Mouse (Mus musculus): ENCODE measurements around the gene Elmod3.

Gene Elmod3

GRCm38 (mm10) chr6:72597956-72598753 lies at the start of gene Elmod3, which contains the start of gene Retsat:
Gene Elmod3 (minus strand): TSS chr6:72598413.
Gene Retsat (plus strand): TSS chr6:72598475.
- DNase-seq (ENCODE audit: low spot score in 2 of 2), result peak; percentile 72 to 86

DNA sequence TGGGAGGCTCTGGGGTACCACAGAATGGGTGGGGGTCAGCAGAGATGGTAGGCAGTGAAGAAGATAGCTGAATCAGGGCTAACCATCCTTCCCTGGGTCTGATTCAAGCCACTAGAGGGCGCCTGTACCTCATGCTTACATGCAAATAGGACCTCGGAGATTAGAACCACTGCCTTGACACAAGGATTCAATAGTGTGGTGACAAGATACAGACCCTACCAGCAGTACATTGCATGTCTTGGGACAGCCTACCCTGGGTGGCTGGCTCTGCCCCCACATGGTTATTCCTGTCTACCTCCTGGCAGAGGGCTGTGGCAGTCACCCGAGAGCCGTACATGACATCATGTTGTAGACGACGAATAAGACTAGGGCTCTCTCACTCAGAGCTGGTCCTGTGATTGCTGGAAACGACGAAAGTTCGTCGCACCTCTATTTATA lies 49.2 kb upstream of the Elmod3 start:
- DNase-seq (ENCODE audit: low spot score in 2 of 2), result peak; percentile 31 to 72

DNA sequence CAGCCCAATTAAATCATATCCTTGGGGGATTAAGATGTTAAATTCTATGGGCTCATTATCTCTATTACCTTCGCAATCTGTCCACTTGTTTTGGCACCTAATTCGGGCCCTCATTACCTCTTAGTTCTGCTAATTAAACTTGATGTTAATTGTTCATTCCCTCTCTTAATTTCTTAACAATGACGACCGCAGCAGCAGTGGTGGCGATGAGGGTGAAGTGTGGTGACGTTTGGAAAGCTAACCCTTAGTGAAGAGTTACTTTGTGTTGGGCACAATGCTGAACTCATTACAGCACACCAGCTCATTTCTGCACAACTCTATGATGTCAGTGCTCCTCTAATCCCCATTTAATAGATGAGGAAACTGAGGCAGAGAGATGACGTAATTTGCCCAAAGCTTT lies 47.2 kb upstream of the Elmod3 start:
- DNase-seq (ENCODE audit: low spot score in 2 of 2), result no peak

DNA sequence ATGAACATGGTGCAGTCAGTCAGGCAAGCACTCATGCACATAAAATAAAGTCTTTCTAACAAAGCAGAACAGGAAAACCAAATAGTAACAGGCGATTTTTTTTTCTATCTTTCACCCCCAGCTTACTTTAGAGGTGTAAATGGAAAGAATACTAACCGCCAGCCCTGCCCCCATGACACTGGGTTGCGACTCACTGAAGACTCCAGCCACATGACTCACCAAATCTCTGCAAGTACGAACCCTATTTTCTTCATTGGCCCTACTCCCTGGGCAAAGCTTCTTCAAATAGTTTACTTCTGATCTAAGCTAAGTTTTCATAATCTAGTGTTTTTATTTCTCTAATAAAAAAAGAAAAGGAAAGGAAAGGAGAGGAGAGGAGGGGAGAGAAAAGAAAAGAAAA lies 46.4 kb upstream of the Elmod3 start:
- no peak for DNase-seq (ENCODE audit: low spot score in 2 of 2)

GRCm38 (mm10) chr6:72641218-72641954 lies 43.2 kb upstream of the Elmod3 start:
- no peak for DNase-seq (ENCODE audit: low spot score in 2 of 2)

GRCm38 (mm10) chr6:72636940-72637339 lies 38.7 kb upstream of the Elmod3 start:
- DNase-seq (ENCODE audit: low spot score in 2 of 2), result no peak

DNA sequence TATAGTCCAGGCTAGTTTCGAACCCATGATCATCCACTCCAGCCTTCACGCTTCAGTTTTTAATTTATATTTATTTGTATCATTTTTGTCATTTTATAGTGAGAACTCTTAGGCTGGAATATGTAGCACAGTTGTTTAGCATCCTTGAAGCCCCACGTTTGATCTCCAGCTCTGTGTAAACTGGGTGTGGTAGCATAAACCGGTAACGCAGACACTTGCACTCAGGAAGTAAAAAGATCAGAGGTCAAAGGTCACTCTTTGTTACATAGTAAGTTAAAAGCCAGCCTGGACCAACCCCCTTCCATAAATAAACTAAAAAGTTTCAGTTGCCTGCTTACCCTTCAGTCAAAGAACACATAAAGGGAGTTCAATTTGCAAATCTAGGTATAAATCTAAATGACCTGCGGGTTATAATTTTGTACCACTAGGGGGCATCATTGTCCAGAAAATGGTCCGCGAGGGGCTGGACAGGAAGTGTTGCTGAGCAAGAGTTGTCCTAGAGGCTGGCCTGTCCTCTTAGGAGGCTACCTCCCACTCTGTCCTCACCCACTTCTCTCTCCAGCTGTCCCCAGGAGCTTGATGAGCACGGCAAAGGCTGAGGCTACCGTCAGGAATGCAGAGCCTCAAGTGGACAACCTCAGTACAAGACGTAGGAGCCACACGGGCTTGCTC lies 37.7 kb upstream of the Elmod3 start:
- peak; percentile 20 to 32 for DNase-seq (ENCODE audit: low spot score in 2 of 2)

DNA sequence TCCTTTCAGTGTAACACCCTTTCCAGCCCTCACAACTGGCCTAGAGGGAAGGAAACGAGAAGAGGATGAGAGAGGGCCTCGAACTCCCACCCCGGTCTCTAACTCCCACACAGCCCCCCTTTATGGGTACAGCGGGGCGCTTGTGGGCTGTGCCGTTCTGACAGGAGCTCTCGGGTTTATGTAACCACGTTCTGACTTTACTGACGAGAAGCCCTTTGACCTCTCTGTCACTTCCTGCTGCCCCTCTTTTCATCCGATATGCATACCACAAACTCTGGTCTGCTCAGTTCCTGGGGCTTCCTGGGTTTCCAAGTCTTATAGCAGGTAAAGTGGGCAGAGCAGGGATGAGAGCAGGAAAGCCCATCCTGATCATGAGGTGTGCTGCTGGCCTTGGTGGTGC lies 36.1 kb upstream of the Elmod3 start:
- no peak for DNase-seq (ENCODE audit: low spot score in 2 of 2)

DNA sequence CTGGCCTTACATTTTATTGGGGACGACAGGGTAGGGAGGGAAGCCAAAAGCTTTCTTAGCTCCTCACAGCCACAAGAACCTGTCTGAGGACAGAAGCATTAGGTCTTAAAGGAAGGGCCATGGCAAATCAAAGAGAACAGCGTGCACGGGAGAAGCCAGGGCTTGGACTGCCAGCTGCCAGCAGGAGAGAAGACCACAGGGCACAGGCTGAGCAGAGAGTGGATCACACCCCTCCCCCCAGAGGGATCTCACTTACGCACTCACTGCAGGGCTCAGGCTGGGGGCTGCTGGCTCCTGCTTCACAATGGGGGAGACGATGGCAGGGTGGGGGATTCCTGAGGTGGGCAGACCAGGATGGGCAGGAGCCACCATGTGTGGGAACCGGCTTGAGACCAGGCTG lies 33.5 kb upstream of the Elmod3 start:
- no peak for DNase-seq (ENCODE audit: low spot score in 2 of 2)

DNA sequence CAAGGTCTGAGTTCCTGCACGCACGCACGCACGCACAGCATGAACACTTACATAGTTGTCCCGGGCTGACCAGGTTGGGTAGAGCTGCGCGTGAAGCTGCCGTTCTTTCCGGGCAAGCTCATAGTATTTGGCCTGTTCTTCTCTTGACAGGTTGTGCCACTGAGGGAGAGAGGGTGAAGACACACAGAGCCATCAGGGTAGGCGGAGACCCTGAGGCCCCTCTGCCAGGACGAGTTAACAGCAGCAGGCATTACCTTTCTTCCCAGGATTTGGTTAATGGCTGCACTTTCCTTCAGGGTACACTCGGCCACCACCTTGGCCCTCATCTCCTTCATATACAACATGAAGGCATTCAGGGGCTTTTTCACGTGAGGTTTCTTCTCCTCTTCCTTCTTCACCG lies 32.7 kb upstream of the Elmod3 start:
- no peak for DNase-seq (ENCODE audit: low spot score in 2 of 2)

DNA sequence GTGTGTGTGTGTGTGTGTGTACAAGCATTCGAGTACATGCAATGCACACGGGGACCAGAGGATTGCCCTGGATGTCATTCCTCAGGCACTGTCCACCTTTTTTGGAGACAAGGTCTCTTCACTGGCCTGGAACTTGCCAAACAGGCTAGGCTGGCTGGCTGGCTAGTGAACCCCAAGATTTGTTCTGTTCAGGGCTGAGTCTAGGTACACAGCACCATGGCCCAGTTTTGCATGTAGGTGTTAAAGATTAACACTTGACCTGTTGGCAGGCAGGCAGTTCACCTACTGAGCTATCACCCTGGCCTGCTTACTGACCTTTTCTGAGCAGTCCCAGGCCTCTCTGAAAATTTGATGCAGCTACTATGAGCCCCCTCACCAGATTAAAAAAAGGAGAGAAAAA lies 32.2 kb upstream of the Elmod3 start:
- no peak for DNase-seq (ENCODE audit: low spot score in 2 of 2)

GRCm38 (mm10) chr6:72627276-72627675 lies 29.1 kb upstream of the Elmod3 start:
- DNase-seq (ENCODE audit: low spot score in 2 of 2), result no peak

- no peak for DNase-seq (ENCODE audit: low spot score in 2 of 2)
Measured at GRCm38 (mm10) chr6:72626391-72626790, 28.2 kb upstream of the Elmod3 start.

DNA sequence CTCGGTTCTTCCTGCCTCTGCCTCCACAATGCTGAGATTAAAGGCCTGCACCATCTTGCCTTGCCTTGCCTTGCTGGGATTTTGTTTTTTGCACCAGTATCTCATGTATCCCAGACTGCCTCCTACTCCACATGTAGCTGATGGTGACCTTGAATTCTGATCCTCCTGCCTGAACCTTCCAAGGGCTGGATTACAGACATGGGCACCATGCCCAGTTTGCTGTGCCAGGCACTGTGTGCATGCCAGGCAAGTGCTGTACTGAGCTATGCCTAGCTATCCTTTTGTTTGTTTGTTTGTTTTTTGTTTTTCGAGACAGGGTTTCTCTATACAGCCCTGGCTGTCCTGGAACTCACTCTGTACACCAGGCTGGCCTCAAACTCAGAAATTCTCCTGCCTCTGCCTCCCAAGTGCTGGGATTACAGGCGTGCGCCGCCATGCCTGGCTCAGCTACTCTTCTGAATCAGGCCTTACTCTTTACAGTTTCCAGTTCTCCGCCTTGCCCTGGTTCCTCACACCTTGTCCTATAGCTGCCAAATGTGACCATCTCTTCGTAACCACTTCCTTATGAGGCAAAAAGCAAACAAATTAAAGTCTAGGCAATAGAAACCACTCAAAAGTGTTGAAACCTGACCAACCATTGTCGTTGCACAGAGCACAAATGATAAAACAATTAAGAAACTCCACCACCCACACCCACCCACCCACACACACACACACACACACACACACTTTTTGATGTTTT lies 25.6 kb upstream of the Elmod3 start:
- DNase-seq (ENCODE audit: low spot score in 2 of 2), result no peak

GRCm38 (mm10) chr6:72622917-72623316 lies 24.7 kb upstream of the Elmod3 start:
- no peak for DNase-seq (ENCODE audit: low spot score in 2 of 2)

- no peak for DNase-seq (ENCODE audit: low spot score in 2 of 2)
Measured at GRCm38 (mm10) chr6:72620920-72621319, 22.7 kb upstream of the Elmod3 start.

DNA sequence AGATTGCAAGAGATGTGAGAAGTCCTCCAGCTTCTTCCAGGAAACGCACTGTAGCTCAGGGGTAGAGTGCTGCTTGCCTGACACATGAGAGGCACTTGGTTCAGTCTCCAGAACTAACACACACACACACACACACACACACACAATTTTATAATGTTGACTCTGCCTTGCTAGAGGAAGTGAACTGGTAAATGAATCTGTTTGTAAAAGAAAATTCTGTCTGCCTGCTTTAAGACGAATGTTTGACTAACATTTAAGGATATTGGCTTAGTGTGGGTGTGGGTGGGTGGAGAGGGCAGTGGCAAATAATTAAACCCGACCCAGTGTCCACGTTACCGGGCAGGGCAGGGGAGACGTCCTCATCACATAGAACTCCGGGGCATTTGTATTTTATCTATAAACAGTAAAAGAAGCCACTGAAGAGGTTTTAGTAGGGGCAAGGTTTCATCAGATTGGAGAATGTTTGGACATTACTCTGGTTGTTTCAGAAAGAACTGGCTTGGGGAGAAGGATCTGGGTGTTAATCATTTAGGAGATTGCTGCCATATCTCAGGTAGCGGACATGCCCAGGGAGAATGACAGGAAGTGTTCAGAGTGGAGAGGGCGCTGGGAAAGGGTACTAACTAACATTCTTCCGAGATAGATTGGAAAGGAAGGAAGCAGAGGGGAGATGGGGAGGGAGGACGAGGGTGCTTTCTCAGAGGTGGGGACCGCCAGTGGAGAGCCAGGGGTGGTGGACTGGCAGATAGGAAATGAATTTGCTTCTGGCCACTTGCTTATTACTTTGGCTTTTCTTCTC lies 21.7 kb upstream of the Elmod3 start:
- DNase-seq (ENCODE audit: low spot score in 2 of 2), result no peak

DNA sequence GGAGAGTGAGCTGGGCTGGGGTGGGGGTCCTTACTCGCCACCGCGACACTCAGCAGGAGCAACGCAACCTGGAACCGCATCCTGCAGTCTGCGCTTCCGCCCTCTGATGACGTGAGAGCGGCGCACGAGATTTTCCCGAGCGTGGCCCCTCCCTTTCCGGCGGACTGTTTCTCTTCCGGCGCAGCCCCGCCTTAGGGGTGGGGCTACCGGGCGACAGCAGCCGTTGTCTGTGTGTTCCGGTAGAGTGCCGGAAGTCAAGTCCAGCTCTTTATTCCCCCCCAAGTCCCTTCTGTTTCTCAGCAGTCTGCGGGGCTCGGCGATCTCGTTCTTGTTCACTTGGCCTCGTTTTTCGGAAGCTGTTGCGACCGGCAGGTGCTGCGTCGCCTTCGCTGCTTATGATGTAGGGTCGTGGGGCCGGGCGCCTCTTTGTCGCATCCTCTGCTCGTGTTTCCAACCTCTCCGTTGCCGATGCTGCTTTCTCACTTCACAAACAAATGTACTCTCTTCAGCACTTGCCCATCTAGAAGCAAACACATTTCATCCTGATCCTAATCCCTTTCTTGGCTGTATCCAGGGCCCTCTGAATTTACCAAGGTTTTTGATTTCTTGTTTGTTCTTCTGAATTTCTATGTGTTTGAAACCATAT lies 18.6 kb upstream of the Elmod3 start, which contains the start of gene Tgoln1:
Gene Tgoln1 (minus strand): TSS at position 358 of the 646 bp plus-strand sequence.
- DNase-seq (ENCODE audit: low spot score in 2 of 2), result peak; percentile 84 to 97

- peak; percentile 39 to 40 for DNase-seq (ENCODE audit: low spot score in 2 of 2)
Measured at GRCm38 (mm10) chr6:72615561-72616375, 17.6 kb upstream of the Elmod3 start.

Data from spleen, postnatal 10 days (tissue).